Mouse (Mus musculus) fibroblast of lung, adult 2 months (primary cell): Measurements from ENCODE around the gene Mfap5.
"Not testable (repeated sequence)": the region's sequence is repeated elsewhere in the genome, so short reads cannot be mapped to it uniquely, and the experiment has no call there.

Experiments used
- DNase-seq: peaks from one replicate; pipeline ENCODE4 v3.0.0-alpha.2; 2011; ENCODE audit warnings: low read depth

The Mfap5 gene

GRCm38 (mm10) chr6:122560427-122560826, 54.8 kb downstream of the Mfap5 start:
- peak; percentile 55 for DNase-seq

- no peak for DNase-seq
Measured at GRCm38 (mm10) chr6:122561005-122561404, 55.4 kb downstream of the Mfap5 start.

GRCm38 (mm10) chr6:122562463-122562862, 56.8 kb downstream of the Mfap5 start:
- peak; percentile 23 for DNase-seq

- no peak for DNase-seq
Measured at GRCm38 (mm10) chr6:122565070-122565784, 59.6 kb downstream of the Mfap5 start.

GRCm38 (mm10) chr6:122569113-122569512, 63.5 kb downstream of the Mfap5 start:
- DNase-seq: no peak

GRCm38 (mm10) chr6:122569762-122570161, 64.1 kb downstream of the Mfap5 start:
- DNase-seq: no peak

- peak; percentile 18 for DNase-seq
Measured at GRCm38 (mm10) chr6:122570695-122571616, 65.3 kb downstream of the Mfap5 start.

GRCm38 (mm10) chr6:122571617-122571959, 65.9 kb downstream of the Mfap5 start:
- no peak for DNase-seq

GRCm38 (mm10) chr6:122575037-122575436, 69.4 kb downstream of the Mfap5 start:
- not testable (repeated sequence) for DNase-seq

GRCm38 (mm10) chr6:122577030-122577429, 71.4 kb downstream of the Mfap5 start:
- DNase-seq: no peak
